Mouse (Mus musculus) gastrocnemius, adult 2 months (tissue): Measurements from ENCODE around the gene Hist2h3c1. TPM values are rescaled to one million over a fixed set of nuclear protein-coding genes. Genes with fewer than 3 reads are reported as not detected.

Experiments used
- DNase-seq: peaks from one replicate; pipeline ENCODE4 v3.0.0; 2022
- H3K27ac ChIP-seq: fragments of 200-600 bp; 2 replicates; pipeline ENCODE4 v1.8.1; 2022; ENCODE audit warnings: mild to moderate bottlenecking
- H3K4me3 ChIP-seq: fragments of 200-600 bp; 2 replicates; pipeline ENCODE4 v1.8.1; 2022; ENCODE audit warnings: mild to moderate bottlenecking, moderate library complexity
- CTCF ChIP-seq: fragments of 200-600 bp; IDR thresholded peaks from 2 replicates; pipeline ENCODE4 v1.8.1; 2022; ENCODE audit warnings: antibody characterized with exemption, mild to moderate bottlenecking, moderate library complexity
- intact Hi-C: fragments of 180-260 bp; cut with DNase I; formaldehyde crosslinking; loops from one replicate; pipeline ENCODE4 v1.15.1; 2025
- total RNA-seq, 2 experiments: library from RNA; stranded (reverse); gene quantifications; 2 replicates each; pipeline ENCODE4 v1.2.3; 2021

Gene Hist2h3c1
- total RNA-seq, 2 experiments from 2014 or later, result not detected

GRCm38 (mm10) chr3:96221640-96222038, 24.8 kb upstream of the Hist2h3c1 start:
- intact Hi-C loops, result loop anchor here (2.0 kb wide), 2 partner anchors 15 to 41 kb away; partner anchors contain the start of gene Hist2h4
- Histone ChIP-seq H3K4me3 (peak overlapping the region; percentile 89), H3K27ac (peak overlapping the region; percentile 97)
- DNase-seq, result no peak
- no peak for TF ChIP-seq CTCF

- TF ChIP-seq CTCF, result no peak
- no peak overlapping the region for H3K4me3 ChIP-seq
- peak overlapping the region; percentile 97; the same call in 1 of the 2 replicates for H3K27ac ChIP-seq
- intact Hi-C loops, result loop anchor here (2.0 kb wide), 1 partner anchor 14 kb away; no protein-coding TSS in a partner anchor
- DNase-seq, result no peak
Observed at GRCm38 (mm10) chr3:96222774-96223173, 23.7 kb upstream of the Hist2h3c1 start.

GRCm38 (mm10) chr3:96225421-96225820, 21.1 kb upstream of the Hist2h3c1 start:
- H3K4me3 ChIP-seq, result no peak overlapping the region
- H3K27ac ChIP-seq, result no peak overlapping the region
- DNase-seq, result no peak
- no peak for TF ChIP-seq CTCF
- intact Hi-C loops, result no loop called here

- no peak for DNase-seq
- intact Hi-C loops, result no loop called here
- no peak overlapping the region for H3K4me3 ChIP-seq
- no peak for TF ChIP-seq CTCF
- H3K27ac ChIP-seq, result no peak overlapping the region
Observed at GRCm38 (mm10) chr3:96226695-96227648, 19.5 kb upstream of the Hist2h3c1 start.

GRCm38 (mm10) chr3:96228828-96229227, 17.7 kb upstream of the Hist2h3c1 start:
- no peak for TF ChIP-seq CTCF
- H3K27ac ChIP-seq, result no peak overlapping the region
- H3K4me3 ChIP-seq, result no peak overlapping the region
- intact Hi-C loops, result no loop called here
- no peak for DNase-seq

- no peak overlapping the region for H3K27ac ChIP-seq
- intact Hi-C loops, result no loop called here
Observed at GRCm38 (mm10) chr3:96230404-96230803, 16.1 kb upstream of the Hist2h3c1 start.

GRCm38 (mm10) chr3:96230910-96231757, 15.4 kb upstream of the Hist2h3c1 start:
- Histone ChIP-seq H3K27ac (0 out of 2 replicates have a peak overlapping the region, but pooled peaks have one; percentile 20), H3K4me3 (no peak overlapping the region)
- intact Hi-C loops, result no loop called here
- DNase-seq, result no peak
- no peak for TF ChIP-seq CTCF

More at GRCm38 (mm10) chr3:96230404-96230803, 16.1 kb upstream of the Hist2h3c1 start:
- H3K4me3 ChIP-seq, result no peak overlapping the region
- no peak for DNase-seq
- TF ChIP-seq CTCF, result no peak

- no peak overlapping the region for H3K27ac ChIP-seq
- no peak for TF ChIP-seq CTCF
Observed at GRCm38 (mm10) chr3:96231758-96232120, 14.7 kb upstream of the Hist2h3c1 start.

GRCm38 (mm10) chr3:96234914-96235313, 11.6 kb upstream of the Hist2h3c1 start:
- Histone ChIP-seq H3K27ac (no peak overlapping the region), H3K4me3 (no peak overlapping the region)
- DNase-seq, result no peak
- intact Hi-C loops, result no loop called here
- TF ChIP-seq CTCF, result no peak

More at GRCm38 (mm10) chr3:96231758-96232120, 14.7 kb upstream of the Hist2h3c1 start:
- no peak for DNase-seq
- H3K4me3 ChIP-seq, result no peak overlapping the region
- intact Hi-C loops, result no loop called here

GRCm38 (mm10) chr3:96235836-96236235, 10.6 kb upstream of the Hist2h3c1 start:
- H3K4me3 ChIP-seq, result no peak overlapping the region
- no peak overlapping the region for H3K27ac ChIP-seq
- TF ChIP-seq CTCF, result no peak
- intact Hi-C loops, result loop anchor here (2.0 kb wide), 1 partner anchor 13 kb away; no protein-coding TSS in a partner anchor
- no peak for DNase-seq

- no peak for DNase-seq
Observed at GRCm38 (mm10) chr3:96236834-96237334, 9.6 kb upstream of the Hist2h3c1 start.

GRCm38 (mm10) chr3:96237335-96237903, 9.1 kb upstream of the Hist2h3c1 start:
- no peak for TF ChIP-seq CTCF
- intact Hi-C loops, result loop anchor here (2.0 kb wide), 1 partner anchor 15 kb away; no protein-coding TSS in a partner anchor
- DNase-seq, result no peak
- H3K27ac ChIP-seq, result no peak overlapping the region
- H3K4me3 ChIP-seq, result no peak overlapping the region

More at GRCm38 (mm10) chr3:96236834-96237334, 9.6 kb upstream of the Hist2h3c1 start:
- no peak overlapping the region for H3K27ac ChIP-seq
- TF ChIP-seq CTCF, result no peak
- H3K4me3 ChIP-seq, result no peak overlapping the region
- intact Hi-C loops, result loop anchor here (2.0 kb wide), 1 partner anchor 14 kb away; no protein-coding TSS in a partner anchor
